Mouse (Mus musculus) neural tube, embryonic 14.5 days (tissue): ENCODE data around the gene Fam69b. TPM values are rescaled to one million over a fixed set of nuclear protein-coding genes. Genes with fewer than 3 reads are reported as not detected.
"Not testable (repeated sequence)": the region's sequence is repeated elsewhere in the genome, so short reads cannot be mapped to it uniquely, and the experiment has no call there.

Source experiments
- ATAC-seq: fragments of 200-750 bp; cut with Nextera tagmentation; 2 replicates; pipeline ENCODE4 v1.8.0; 2017; ENCODE audit warnings: low read depth, mild to moderate bottlenecking, moderate TSS enrichment, moderate library complexity
- H3K27ac ChIP-seq: fragments of 300-500 bp; sonication (generic); 2 replicates; pipeline ENCODE4 v1.5.1; 2014; ENCODE audit warnings: low read depth, mild to moderate bottlenecking, control low read depth, low read length, moderate library complexity, mixed read lengths
- H3K27me3 ChIP-seq: fragments of 300-500 bp; sonication (generic); 2 replicates; pipeline ENCODE4 v1.6.1; 2014; ENCODE audit warnings: low read length; ENCODE audit not compliant: control insufficient read depth, insufficient read depth
- H3K36me3 ChIP-seq: fragments of 300-500 bp; sonication (generic); 2 replicates; pipeline ENCODE4 v1.6.1; 2014; ENCODE audit warnings: low read length, mixed read lengths; ENCODE audit not compliant: control insufficient read depth, insufficient read depth
- H3K4me1 ChIP-seq: fragments of 300-500 bp; sonication (generic); 2 replicates; pipeline ENCODE4 v1.6.1; 2014; ENCODE audit warnings: low read length; ENCODE audit not compliant: control insufficient read depth, insufficient read depth
- H3K4me2 ChIP-seq: fragments of 300-500 bp; sonication (generic); 2 replicates; pipeline ENCODE4 v1.6.1; 2014; ENCODE audit warnings: mild to moderate bottlenecking, low read depth, low read length, control low read depth
- H3K4me3 ChIP-seq: fragments of 300-500 bp; sonication (generic); 2 replicates; pipeline ENCODE4 v1.5.1; 2014; ENCODE audit warnings: low read depth, low read length, control low read depth, mixed read lengths
- H3K9ac ChIP-seq: fragments of 300-500 bp; sonication (generic); replicated peaks from 2 replicates; pipeline ENCODE4 v1.6.1; 2014; ENCODE audit warnings: low read depth, mild to moderate bottlenecking, control low read depth, low read length, mixed read lengths
- H3K9me3 ChIP-seq: fragments of 300-500 bp; sonication (generic); 2 replicates; pipeline ENCODE4 v1.6.1; 2016; ENCODE audit warnings: low read length; ENCODE audit not compliant: control insufficient read depth
- WGBS: fragments of 180-500 bp; shearing (Covaris S2); extraction: QIAGEN DNeasy Blood & Tissue Kit; methylation state at CpG from one replicate; pipeline ENCODE4 v1.1.7; 2014; 5-methylcytosine and 5-hydroxymethylcytosine counted together
- polyA plus RNA-seq: library from polyadenylated mRNA; unstranded; fragments of >200 nt; fragmentation: Nextera tagmentation; extraction: Ambion mirVana; gene quantifications from 2 replicates; pipeline ENCODE4 v1.2.1, GENCODE M21; 2014

Fam69b gene
- polyA plus RNA-seq, 1 experiment from 2014 or later = 139 TPM

GRCm38 (mm10) chr2:26657426-26657825 is 29.2 kb downstream of the Fam69b start:
- ATAC-seq = no peak
- H3K9me3 ChIP-seq = no peaks in the 10 kb centered on the region
- no peak overlapping the region for H3K4me3 ChIP-seq
- H3K4me1 ChIP-seq = peaks cover 4% of the 10 kb centered on the region; the same call in 1 of the 2 replicates
- WGBS = 90% methylated on average over 2 of the region's 2 CpGs
- no peak overlapping the region for H3K9ac ChIP-seq
- H3K36me3 ChIP-seq = no peaks in the 10 kb centered on the region
- H3K4me2 ChIP-seq = no peak overlapping the region
- H3K27me3 ChIP-seq = no peaks in the 10 kb centered on the region
- no peak overlapping the region for H3K27ac ChIP-seq

DNA sequence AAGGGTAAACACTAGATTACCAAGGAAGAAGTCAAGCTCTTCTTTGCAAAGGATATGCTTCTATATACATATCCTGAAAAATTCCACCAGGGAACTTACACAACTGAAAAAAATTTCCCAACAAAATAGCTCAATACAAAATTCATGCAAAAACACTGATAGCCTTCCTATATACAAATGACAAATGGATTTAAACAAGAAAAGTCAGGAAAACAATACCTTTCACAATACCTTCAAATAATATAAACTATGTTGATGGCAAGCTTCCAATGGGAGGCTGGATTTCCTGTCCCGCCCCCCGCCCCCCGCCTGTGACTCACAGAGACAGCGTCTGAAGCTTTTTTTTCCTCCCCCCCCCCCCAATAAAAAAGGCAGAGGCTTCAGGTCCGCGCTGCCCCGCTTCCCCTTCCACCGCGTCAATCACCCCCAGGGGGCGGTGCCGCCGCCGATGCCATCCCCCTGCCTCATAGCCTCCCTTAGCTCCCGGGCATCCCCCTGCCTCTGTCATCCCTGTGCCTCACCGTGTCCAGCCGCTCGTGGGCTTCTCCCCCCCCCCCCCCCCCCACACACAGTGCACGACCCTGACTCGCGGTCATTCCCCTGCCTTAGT is 33.0 kb downstream of the Fam69b start:
- H3K9me3 ChIP-seq = no peaks in the 10 kb centered on the region
- H3K4me3 ChIP-seq = peak overlapping the region; percentile 24
- no peak for ATAC-seq
- peak overlapping the region; percentile 47; the same call in 1 of the 2 replicates for H3K9ac ChIP-seq
- H3K36me3 ChIP-seq = no peaks in the 10 kb centered on the region
- peak overlapping the region; percentile 62 for H3K4me2 ChIP-seq
- no peak overlapping the region for H3K27ac ChIP-seq
- 2% methylated on average over 16 of the region's 20 CpGs for WGBS
- H3K27me3 ChIP-seq = no peaks in the 10 kb centered on the region
- H3K4me1 ChIP-seq = peaks cover 4% of the 10 kb centered on the region; the same call in 1 of the 2 replicates

DNA sequence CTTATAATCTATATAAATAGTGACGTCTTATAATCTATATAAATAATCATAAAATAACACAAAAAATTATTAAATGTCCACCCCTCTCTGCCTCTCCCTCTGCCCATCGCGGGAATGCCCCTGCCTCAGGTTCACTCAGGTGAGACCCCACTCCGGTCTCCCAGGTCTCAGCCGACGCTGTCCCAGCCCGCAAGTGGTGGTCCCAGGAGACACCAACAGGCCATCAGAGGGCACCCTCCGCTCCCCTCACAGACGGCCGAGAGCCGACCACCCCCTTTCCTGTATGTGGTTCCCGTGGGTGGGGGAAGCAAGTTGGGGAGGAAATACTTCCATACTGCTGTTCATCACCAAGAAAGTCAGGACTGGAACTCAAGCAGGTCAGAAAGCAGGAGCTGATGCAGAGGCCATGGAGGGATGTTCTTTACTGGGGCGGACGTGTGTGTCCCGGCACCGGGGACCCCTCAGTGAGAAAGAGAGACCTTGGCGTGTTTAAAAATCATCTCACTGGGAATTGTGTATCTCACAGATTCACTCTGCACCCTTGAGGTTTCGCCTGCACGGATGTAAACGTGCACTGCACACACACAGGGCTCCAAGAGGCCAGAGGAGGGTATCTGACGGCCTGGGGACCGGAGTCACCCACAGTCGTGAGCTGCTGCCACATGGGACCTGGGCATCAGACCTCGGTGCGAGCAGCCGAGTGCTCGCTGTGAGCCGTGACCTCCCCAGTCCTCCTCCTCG is 33.7 kb downstream of the Fam69b start:
- Histone ChIP-seq H3K27ac (no peak overlapping the region), H3K4me2 (peak overlapping the region; percentile 62), H3K4me1 (peaks cover 4% of the 10 kb centered on the region; the same call in 1 of the 2 replicates), H3K36me3 (no peaks in the 10 kb centered on the region), H3K27me3 (no peaks in the 10 kb centered on the region), H3K9ac (peak overlapping the region; percentile 47; the same call in 1 of the 2 replicates), H3K4me3 (peak overlapping the region; percentile 24), H3K9me3 (no peaks in the 10 kb centered on the region)
- 46% methylated on average over 29 of the region's 29 CpGs for WGBS
- ATAC-seq = no peak; the same call in 1 of the 2 replicates

DNA sequence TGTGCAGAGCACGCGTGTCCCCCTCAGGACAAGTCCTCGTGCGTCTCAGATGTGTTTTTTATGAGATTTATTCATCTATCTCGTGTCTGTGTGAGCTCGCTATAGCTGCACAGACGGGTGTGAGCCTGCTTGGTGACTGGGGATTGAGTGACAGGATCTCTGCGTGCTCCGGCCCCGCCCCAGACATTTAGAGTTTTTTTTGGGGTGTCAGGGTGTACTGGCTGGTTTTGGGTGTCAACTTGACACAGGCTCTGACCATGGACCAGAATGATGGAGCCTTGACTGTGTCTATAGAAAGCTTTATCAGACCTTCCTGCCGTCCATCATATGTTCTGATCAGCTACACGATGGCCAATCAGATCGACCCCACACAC is 34.2 kb downstream of the Fam69b start:
- H3K9me3 ChIP-seq = no peaks in the 10 kb centered on the region
- no peak overlapping the region for H3K4me3 ChIP-seq
- no peaks in the 10 kb centered on the region for H3K36me3 ChIP-seq
- peak; percentile 38; the same call in 1 of the 2 replicates for ATAC-seq
- H3K4me2 ChIP-seq = no peak overlapping the region
- H3K4me1 ChIP-seq = peaks cover 4% of the 10 kb centered on the region; the same call in 1 of the 2 replicates
- no peaks in the 10 kb centered on the region for H3K27me3 ChIP-seq
- H3K27ac ChIP-seq = no peak overlapping the region
- no peak overlapping the region for H3K9ac ChIP-seq
- 69% methylated on average over 13 of the region's 13 CpGs for WGBS

GRCm38 (mm10) chr2:26663112-26663511 is 34.9 kb downstream of the Fam69b start:
- no peak overlapping the region for H3K4me3 ChIP-seq
- no peak overlapping the region for H3K4me2 ChIP-seq
- H3K27ac ChIP-seq = no peak overlapping the region
- no peaks in the 10 kb centered on the region for H3K36me3 ChIP-seq
- H3K9ac ChIP-seq = no peak overlapping the region
- H3K9me3 ChIP-seq = no peaks in the 10 kb centered on the region
- 85% methylated on average over 10 of the region's 10 CpGs for WGBS
- H3K27me3 ChIP-seq = no peaks in the 10 kb centered on the region
- ATAC-seq = no peak
- peaks cover 4% of the 10 kb centered on the region; the same call in 1 of the 2 replicates for H3K4me1 ChIP-seq

DNA sequence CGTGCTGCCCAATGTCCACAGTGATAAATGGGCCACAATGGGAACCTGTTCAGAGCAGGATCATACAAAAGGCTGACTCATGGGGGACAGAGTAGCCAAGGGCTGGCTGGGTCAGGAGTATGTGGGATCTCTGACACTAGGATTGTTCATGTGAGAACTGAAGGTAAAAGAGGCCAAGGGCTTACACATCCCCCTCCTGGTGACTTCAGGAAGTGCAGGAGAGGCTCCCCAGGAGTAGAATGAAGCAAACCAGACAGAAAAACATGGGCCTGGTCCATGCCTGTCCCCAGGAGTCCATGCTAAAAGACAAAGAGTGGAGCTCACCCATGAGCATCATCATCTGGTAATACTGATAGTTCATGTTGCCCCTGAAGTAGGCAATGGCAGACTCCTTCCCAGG is 35.3 kb downstream of the Fam69b start:
- not testable (repeated sequence) for ATAC-seq, H3K36me3 ChIP-seq, H3K9ac ChIP-seq, H3K4me3 ChIP-seq, H3K9me3 ChIP-seq, H3K27me3 ChIP-seq, H3K4me1 ChIP-seq, H3K27ac ChIP-seq, H3K4me2 ChIP-seq
- WGBS = 80% methylated on average over 1 of the region's 1 CpGs

DNA sequence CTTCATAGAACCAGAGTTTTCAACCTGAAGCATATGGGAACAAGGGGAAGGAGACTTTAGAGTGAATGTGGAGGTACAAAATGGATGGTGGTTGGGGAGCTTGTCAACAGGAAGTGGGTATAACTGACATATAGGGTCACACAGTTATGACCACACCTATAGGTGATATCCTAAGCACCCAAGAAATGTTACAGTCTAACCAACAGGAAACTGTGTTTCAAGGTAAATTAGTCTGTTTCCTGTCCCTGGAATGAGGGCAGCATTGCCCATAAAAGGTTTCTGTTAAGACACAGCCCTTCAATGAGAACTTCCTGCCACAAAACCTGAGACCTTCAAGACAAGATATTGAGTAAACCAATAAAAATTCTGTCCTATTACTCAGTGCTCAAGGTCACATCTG is 40.5 kb downstream of the Fam69b start:
- H3K4me3 ChIP-seq = no peak overlapping the region
- no peak overlapping the region for H3K4me2 ChIP-seq
- no peak for ATAC-seq
- no peak overlapping the region for H3K9ac ChIP-seq
- H3K36me3 ChIP-seq = no peaks in the 10 kb centered on the region
- H3K9me3 ChIP-seq = no peaks in the 10 kb centered on the region
- no peaks in the 10 kb centered on the region for H3K4me1 ChIP-seq
- H3K27me3 ChIP-seq = no peaks in the 10 kb centered on the region
- no peak overlapping the region for H3K27ac ChIP-seq

DNA sequence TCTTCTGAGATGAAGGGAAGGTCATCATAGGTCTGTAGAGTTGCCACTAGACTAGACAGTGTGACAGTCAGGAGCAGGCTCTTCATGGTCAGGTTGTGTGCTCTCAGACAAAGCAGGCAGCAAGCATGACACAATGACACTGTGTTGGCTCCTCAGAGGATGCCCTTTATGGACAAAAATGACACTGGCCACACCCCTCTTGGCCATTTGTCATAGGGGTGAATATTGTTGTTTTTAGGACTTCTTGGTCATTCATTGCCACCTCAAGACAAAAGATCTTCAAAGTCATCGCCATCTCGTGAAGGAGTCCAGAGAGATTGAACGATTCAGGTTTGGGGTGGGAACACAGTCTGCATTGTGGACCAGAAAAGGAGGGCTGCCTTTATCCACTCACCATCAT is 42.9 kb downstream of the Fam69b start, which contains the start of gene Lcn4:
Gene Lcn4, minus strand, starts transcription at position 101 of the 400 bp plus-strand sequence.
- H3K4me1 ChIP-seq = no peaks in the 10 kb centered on the region
- no peaks in the 10 kb centered on the region for H3K36me3 ChIP-seq
- no peaks in the 10 kb centered on the region for H3K9me3 ChIP-seq
- no peak within 1 kb of the TSS for H3K27ac ChIP-seq
- no peak within 1 kb of the TSS for H3K4me2 ChIP-seq
- ATAC-seq = no peak
- WGBS = 95% methylated on average over 3 of the region's 3 CpGs
- H3K9ac ChIP-seq = no peak within 1 kb of the TSS
- no peaks in the 10 kb centered on the region for H3K27me3 ChIP-seq
- H3K4me3 ChIP-seq = no peak within 1 kb of the TSS
